Mouse (Mus musculus): ENCODE data around the gene Gstt1. TPM values are rescaled to one million over a fixed set of nuclear protein-coding genes. Genes with fewer than 3 reads are reported as not detected.
"Not testable (repeated sequence)": the region's sequence is repeated elsewhere in the genome, so short reads cannot be mapped to it uniquely, and the experiment has no call there.

Gstt1 gene
- polyA plus RNA-seq (2015; fragmentation: Nextera tagmentation; extraction: Ambion mirVana): 7.2 and 7.7 TPM in 2 replicates

DNA sequence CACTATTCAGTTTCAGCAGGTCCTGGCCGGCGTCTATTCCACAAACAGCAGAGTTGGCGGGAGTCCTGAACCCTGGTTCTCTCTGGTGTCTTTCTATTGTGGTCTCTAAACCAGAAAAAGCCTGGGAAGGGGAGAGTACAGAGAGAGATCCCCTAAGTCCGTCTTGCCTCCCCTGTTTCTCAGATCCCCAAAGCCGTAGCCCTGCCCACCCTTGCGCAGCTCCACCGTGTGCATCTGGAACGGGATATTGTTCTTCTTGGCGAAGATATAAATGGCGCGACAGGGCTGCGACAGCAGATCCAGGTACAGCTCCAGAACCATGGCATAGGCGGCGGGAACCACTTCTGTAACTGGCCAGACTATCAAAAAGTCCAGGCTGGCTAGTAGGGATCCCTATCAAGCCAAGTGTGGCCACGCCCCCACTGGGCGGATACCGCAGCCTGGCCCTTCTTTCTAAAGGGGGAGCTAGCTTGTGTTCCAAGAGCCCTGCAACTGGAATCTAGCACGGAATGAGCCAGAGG is at the start of gene Gstt1:
Gene Gstt1, minus strand, starts transcription at position 409 of the 521 bp plus-strand sequence.
- no peaks in the 10 kb centered on the region for H3K9me3 ChIP-seq
- ATAC-seq (ENCODE audit: low FRiP score): 0 out of 2 replicates have a peak, but pooled peaks have one; percentile 41

DNA sequence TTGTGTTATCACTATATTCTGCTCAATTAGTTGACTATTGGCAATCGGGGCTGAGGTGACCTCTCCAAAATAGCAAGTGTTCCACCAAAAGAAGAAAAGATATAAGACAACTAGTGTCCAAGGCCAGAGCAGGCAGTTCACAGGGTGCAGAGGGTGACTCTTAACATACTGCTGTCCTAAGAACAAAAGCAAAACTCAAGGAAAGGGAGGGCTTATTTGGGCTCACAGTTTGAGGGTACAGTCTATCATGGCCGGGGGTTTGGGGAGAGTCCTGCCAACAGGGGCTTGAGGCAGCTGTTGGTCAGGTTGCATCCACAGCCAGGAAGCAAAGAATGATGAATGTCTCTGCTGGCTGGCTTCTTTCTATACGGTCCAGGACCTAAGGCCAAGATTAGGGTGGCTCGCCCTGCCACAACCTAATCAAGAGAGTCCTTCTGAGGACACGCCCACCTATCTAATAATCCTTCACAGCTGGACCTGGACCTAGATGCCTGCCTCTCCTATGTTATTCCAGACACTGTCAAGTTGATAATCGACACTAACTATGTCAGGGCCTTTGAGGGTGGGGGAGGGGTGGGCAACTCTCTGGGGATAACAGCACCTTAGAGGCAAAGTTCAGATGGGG is 47.0 kb upstream of the Gstt1 start:
- 81% methylated on average over 6 of the region's 6 CpGs for WGBS
- Histone ChIP-seq H3K4me3 (no peak overlapping the region), H3K36me3 (no peaks in the 10 kb centered on the region), H3K27ac (no peak overlapping the region), H3K4me1 (replicated peaks) (no peaks in the 10 kb centered on the region; the same call in 1 of the 2 replicates), H3K4me2 (no peak overlapping the region), H3K9me3 (no peaks in the 10 kb centered on the region), H3K27me3 (no peaks in the 10 kb centered on the region), H3K9ac (no peak overlapping the region)
- ATAC-seq (ENCODE audit: low FRiP score): no peak

More for the DNA sequence above, at the start of gene Gstt1:
- peaks cover 22% of the 10 kb centered on the region for H3K27me3 ChIP-seq
- no peak within 1 kb of the TSS for H3K27ac ChIP-seq
- H3K4me1 ChIP-seq (replicated peaks): peaks cover 17% of the 10 kb centered on the region
- 3% methylated on average over 18 of the region's 18 CpGs for WGBS
- no peaks in the 10 kb centered on the region for H3K36me3 ChIP-seq
- peak within 1 kb of the TSS; percentile 68 for H3K4me2 ChIP-seq
- H3K4me3 ChIP-seq: peak within 1 kb of the TSS; percentile 41
- peak within 1 kb of the TSS; percentile 66 for H3K9ac ChIP-seq

DNA sequence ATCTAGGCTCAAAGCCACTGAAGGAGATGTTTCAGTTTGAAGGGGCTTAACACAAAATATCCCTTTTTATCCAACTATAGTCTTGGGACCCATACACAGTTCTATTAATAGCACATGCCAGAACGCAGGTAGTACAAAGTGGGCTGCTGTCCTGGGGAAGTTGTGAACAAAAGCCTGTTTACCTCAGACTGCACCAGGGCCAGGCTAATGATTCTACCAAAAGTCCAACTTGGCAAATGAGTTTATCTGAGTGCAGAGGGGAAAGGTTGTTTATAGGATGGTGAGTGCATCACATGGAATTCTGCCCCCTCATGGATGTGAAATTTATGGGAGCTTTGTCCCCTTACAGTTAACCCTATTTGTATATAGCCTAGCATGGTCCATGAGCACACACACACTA is 46.4 kb upstream of the Gstt1 start:
- Histone ChIP-seq H3K27me3 (no peaks in the 10 kb centered on the region), H3K4me3 (no peak overlapping the region), H3K4me1 (replicated peaks) (no peaks in the 10 kb centered on the region; the same call in 1 of the 2 replicates), H3K4me2 (no peak overlapping the region), H3K36me3 (no peaks in the 10 kb centered on the region), H3K27ac (no peak overlapping the region), H3K9me3 (no peaks in the 10 kb centered on the region), H3K9ac (no peak overlapping the region)
- no peak for ATAC-seq (ENCODE audit: low FRiP score)
- 93% methylated on average over 1 of the region's 1 CpGs for WGBS

DNA sequence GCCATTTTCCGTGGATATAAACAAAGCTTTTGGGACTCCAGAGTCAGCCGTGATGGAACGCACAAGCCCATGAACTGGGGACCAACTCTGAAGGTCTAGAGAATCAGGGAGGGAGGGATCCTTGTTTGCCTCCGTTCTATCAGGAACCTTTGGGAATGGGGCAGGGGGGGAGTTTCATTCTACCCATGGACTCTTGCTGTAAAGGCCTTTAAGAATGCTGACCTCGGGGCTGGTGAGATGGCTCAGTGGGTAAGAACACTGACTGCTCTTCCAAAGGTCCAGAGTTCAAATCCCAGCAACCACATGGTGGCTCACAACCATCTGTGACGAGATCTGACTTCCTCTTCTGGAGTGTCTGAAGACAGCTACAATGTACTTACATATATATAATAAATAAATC is 45.5 kb upstream of the Gstt1 start:
- not testable (repeated sequence) for H3K4me3 ChIP-seq; H3K27me3 ChIP-seq; H3K4me1 ChIP-seq (replicated peaks); H3K4me2 ChIP-seq; ATAC-seq (ENCODE audit: low FRiP score); H3K9ac ChIP-seq; H3K27ac ChIP-seq; H3K9me3 ChIP-seq; H3K36me3 ChIP-seq
- WGBS: 83% methylated on average over 6 of the region's 6 CpGs

DNA sequence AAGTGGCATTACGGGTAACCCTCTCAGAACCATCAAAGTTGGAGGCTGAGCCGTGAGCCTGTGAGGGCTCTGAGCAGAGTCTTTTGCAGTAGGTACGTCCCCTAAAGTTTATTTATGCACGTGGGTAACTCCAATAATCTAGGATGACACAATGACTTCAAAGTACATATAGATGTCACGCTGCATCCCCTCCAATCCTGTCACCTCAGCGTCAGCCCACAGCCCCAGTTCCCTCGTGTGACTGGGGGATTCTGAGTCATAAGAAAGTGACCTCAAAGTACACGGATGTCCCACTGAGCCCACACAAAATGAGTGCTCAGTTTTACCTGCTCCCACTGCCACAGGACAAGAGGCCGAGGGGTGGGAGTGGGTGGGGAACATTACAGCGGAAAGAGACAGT is 40.7 kb upstream of the Gstt1 start:
- ATAC-seq (ENCODE audit: low FRiP score): no peak
- H3K9ac ChIP-seq: no peak overlapping the region

DNA sequence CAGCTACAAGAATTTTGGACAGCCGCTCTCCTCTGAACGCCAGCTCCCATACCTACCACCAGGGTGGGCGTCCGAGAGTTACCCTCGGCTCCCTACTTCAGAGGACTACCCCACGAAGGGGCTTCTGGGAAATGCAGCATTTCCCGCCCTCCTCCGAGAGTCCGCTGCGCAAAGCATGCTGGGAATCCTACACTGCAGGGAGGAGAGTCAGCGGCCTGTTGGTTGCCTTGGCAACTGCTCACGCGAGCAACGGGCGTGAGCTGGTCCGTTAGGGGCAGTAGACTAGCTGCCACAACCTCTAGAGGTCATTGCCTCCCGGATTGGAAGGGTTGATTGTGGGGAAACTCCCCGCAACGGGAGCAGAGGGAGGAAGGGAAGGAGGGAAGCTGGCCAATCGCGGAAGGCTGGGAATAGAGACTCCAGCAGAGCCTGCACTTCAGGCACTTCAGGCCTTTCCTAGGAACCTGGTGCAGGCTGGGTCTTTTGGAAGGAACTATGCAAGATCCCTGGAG is 38.9 kb upstream of the Gstt1 start, which contains the start of gene Gstt2:
Gene Gstt2, minus strand, starts transcription at position 177 of the 512 bp plus-strand sequence.
- H3K27me3 ChIP-seq: peaks cover 31% of the 10 kb centered on the region
- H3K9ac ChIP-seq: peak within 1 kb of the TSS; percentile 73
- WGBS: under 1% methylated on average over 21 of the region's 21 CpGs
- H3K4me3 ChIP-seq: peak within 1 kb of the TSS; percentile 48
- H3K4me1 ChIP-seq (replicated peaks): peaks cover 42% of the 10 kb centered on the region
- H3K4me2 ChIP-seq: peak within 1 kb of the TSS; percentile 64
- H3K27ac ChIP-seq: peak within 1 kb of the TSS; percentile 86
- H3K9me3 ChIP-seq: no peaks in the 10 kb centered on the region
- H3K36me3 ChIP-seq: no peaks in the 10 kb centered on the region
- peak; percentile 92 for ATAC-seq (ENCODE audit: low FRiP score)

More for the DNA sequence above, 40.7 kb upstream of the Gstt1 start:
- Histone ChIP-seq H3K36me3 (no peaks in the 10 kb centered on the region), H3K4me3 (no peak overlapping the region), H3K4me2 (no peak overlapping the region), H3K4me1 (replicated peaks) (peaks cover 34% of the 10 kb centered on the region), H3K27ac (no peak overlapping the region), H3K27me3 (peaks cover 13% of the 10 kb centered on the region), H3K9me3 (no peaks in the 10 kb centered on the region)
- WGBS: 91% methylated on average over 10 of the region's 10 CpGs

DNA sequence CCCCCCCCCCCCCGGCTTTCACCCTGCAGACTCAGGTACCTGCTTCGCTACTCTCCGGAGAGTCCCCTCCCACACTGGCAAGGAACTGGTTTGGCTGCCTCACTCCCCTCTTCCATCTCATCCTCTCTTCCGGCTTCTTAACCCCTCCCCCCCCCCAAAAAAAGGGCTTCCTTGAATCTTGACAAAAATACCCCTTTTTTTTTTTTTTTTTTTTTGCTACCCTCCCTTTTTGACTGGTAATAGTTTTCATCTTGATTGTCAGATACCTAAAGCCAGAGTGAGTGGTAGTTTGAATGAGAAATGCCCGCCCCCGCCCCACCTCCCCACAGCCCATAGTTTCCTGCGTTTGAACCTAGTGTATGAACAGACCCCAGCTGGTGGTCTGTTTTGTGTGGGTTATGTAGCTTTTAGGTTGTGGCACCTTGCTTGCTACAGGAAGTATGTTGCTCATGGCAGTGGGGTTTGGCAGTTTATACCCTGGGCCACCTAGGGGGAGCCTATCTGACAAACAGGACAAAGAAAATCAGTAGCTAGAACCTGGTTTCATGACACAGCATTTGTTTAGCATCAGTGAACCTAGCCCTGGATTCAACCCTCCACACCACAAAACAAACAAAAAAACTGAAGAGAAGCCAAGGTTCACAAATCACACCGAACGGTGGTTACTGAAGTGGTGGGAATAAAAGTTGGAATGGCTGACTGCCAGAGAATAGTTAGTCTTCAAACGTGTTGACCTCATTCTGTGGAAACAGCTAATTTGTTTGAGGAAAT is 37.6 kb upstream of the Gstt1 start:
- Histone ChIP-seq H3K4me1 (replicated peaks) (peaks cover 42% of the 10 kb centered on the region), H3K9me3 (no peaks in the 10 kb centered on the region), H3K4me2 (peak overlapping the region; percentile 64), H3K4me3 (peak overlapping the region; percentile 21), H3K9ac (no peak overlapping the region), H3K27ac (no peak overlapping the region), H3K27me3 (peaks cover 35% of the 10 kb centered on the region), H3K36me3 (no peaks in the 10 kb centered on the region)
- 17% methylated on average over 9 of the region's 10 CpGs for WGBS
- peak; percentile 11; the same call in 1 of the 2 replicates for ATAC-seq (ENCODE audit: low FRiP score)

DNA sequence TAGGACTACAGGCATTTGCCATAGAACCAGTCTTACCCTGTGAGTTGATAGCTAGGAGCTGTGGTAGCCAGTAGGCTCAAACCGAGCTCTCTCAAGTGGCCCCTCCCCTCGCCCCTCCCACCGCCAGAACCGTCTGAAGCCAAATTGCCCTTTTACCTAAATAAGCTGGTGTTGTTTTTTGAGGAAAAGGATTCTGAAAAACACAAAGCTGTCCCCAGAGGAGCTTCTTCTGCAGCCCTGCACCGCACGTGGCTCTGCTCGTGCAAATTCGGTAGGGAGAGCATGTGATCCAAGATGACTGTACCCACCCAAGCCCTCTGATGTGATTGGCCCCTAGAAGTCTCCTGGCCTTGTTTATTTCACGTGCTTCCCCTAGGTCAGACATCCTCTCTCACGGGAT is 36.9 kb upstream of the Gstt1 start:
- Histone ChIP-seq H3K4me2 (peak overlapping the region; percentile 59), H3K9me3 (no peaks in the 10 kb centered on the region), H3K27me3 (peaks cover 35% of the 10 kb centered on the region), H3K27ac (no peak overlapping the region), H3K9ac (peak overlapping the region; percentile 56), H3K4me1 (replicated peaks) (peaks cover 42% of the 10 kb centered on the region), H3K36me3 (no peaks in the 10 kb centered on the region), H3K4me3 (peak overlapping the region; percentile 21)
- 2% methylated on average over 10 of the region's 10 CpGs for WGBS
- ATAC-seq (ENCODE audit: low FRiP score): peak; percentile 24; the same call in 1 of the 2 replicates

DNA sequence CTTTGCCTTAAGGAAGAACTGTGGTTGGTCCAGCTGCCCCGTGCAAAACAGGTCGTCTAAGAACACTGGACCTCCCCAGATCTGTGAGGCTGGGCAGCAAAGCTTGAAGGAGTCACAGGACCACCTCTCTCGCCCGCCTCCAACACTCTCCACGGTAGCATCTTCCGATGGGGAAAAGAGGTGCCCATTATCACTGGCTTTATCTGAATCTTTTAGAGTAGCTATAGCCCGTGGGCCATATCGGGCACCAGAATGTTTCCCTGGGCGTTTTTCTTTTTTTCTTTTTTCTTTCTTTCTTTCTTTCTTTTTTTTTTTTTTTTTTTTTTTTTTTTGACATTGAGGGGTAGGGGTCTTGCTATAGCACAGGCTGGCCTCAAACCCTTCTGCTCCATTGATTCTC is 36.3 kb upstream of the Gstt1 start:
- peaks cover 35% of the 10 kb centered on the region for H3K27me3 ChIP-seq
- WGBS: 12% methylated on average over 9 of the region's 9 CpGs
- no peaks in the 10 kb centered on the region for H3K36me3 ChIP-seq
- H3K9me3 ChIP-seq: no peaks in the 10 kb centered on the region
- peaks cover 42% of the 10 kb centered on the region for H3K4me1 ChIP-seq (replicated peaks)
- peak overlapping the region; percentile 56 for H3K9ac ChIP-seq
- no peak overlapping the region for H3K27ac ChIP-seq
- H3K4me3 ChIP-seq: peak overlapping the region; percentile 36
- ATAC-seq (ENCODE audit: low FRiP score): no peak
- H3K4me2 ChIP-seq: peak overlapping the region; percentile 59

DNA sequence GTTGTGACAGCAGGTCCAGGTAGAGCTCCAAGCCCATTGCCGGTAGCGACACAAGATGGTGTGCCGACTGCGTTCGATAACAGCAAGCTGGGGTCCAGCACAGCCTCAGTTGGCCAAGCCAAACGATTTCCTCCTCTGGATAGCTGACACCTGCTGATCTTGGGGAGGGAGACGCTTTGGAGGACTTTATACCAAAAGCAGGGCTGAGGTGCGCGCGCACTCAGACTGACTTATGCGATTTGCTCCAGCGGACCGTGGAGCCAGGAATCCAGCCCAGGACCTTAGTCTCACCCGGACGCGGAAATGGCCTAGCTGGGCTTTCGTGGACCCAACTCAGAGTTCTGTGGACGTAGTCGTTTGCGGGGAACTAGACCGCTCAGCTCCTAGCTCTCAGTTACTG is 35.9 kb upstream of the Gstt1 start:
- Histone ChIP-seq H3K9me3 (no peaks in the 10 kb centered on the region), H3K4me3 (peak overlapping the region; percentile 36), H3K27me3 (peaks cover 35% of the 10 kb centered on the region), H3K4me2 (peak overlapping the region; percentile 59), H3K9ac (peak overlapping the region; percentile 56), H3K27ac (no peak overlapping the region), H3K36me3 (no peaks in the 10 kb centered on the region), H3K4me1 (replicated peaks) (peaks cover 42% of the 10 kb centered on the region)
- 4% methylated on average over 21 of the region's 21 CpGs for WGBS
- ATAC-seq (ENCODE audit: low FRiP score): no peak

DNA sequence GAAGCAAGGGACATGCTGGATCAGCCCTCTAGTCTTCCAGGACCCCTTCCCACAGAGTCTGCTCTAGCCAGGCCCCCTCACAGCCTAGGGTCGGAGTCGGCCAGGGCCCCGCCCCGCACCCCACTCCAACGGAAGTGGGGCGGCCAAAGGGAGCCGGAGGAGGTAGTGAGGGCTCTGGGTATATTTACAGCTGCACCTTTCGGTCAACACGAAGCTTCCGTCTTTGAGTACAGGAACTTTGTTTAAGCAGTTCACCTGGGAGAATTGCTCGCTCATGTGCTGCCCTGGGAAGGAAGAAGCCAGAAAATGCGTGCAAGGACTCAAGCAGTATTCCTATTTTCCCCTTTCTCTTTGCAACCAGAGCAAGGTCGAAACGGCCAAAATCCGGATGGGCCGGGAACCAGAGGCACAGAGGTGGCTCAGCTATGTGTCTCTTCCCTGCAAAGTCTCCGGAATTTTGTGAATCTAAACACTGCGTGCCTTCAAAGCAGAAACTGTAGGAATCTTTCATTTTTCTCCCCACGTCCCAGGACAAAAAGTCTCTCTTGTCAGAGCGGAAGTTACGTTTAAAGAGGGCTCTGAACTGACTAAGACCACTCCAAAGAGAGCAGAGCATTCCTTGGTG is 35.2 kb upstream of the Gstt1 start:
- WGBS: 17% methylated on average over 21 of the region's 21 CpGs
- Histone ChIP-seq H3K4me3 (peak overlapping the region; percentile 36), H3K9ac (0 out of 2 replicates have a peak overlapping the region, but pooled peaks have one; percentile 56), H3K27me3 (peaks cover 35% of the 10 kb centered on the region), H3K4me2 (peak overlapping the region; percentile 59), H3K9me3 (no peaks in the 10 kb centered on the region), H3K36me3 (no peaks in the 10 kb centered on the region), H3K4me1 (replicated peaks) (peaks cover 42% of the 10 kb centered on the region), H3K27ac (no peak overlapping the region)
- no peak for ATAC-seq (ENCODE audit: low FRiP score)

All from hindbrain, embryonic 13.5 days (tissue).